Mouse (Mus musculus) megakaryocyte, embryonic 14.5 days (primary cell): ENCODE data around the gene Map2k5.

Experiments used
- FLI1 ChIP-seq: IDR thresholded peaks from 2 replicates; pipeline ENCODE4 v1.6.1; 2012; ENCODE audit warnings: low read length, inconsistent platforms, mixed read lengths
- GATA1 ChIP-seq: IDR thresholded peaks from 3 replicates; pipeline ENCODE4 v1.6.1; 2012; ENCODE audit warnings: mixed read lengths, low read length, inconsistent platforms, borderline replicate concordance

- no peak for TF ChIP-seq GATA1
- TF ChIP-seq FLI1 = no peak
These were observed 82.9 kb downstream of the Map2k5 start for GRCm38 (mm10) chr9:63294846-63295245.
